Mouse (Mus musculus): ENCODE measurements at regions not wholly inside any gene's neighbourhood (a gene's known extent, or its start where the extent isn't known, plus 50 kb on each side); places are given as distances from the start of the nearest gene placed in this dataset.

DNA sequence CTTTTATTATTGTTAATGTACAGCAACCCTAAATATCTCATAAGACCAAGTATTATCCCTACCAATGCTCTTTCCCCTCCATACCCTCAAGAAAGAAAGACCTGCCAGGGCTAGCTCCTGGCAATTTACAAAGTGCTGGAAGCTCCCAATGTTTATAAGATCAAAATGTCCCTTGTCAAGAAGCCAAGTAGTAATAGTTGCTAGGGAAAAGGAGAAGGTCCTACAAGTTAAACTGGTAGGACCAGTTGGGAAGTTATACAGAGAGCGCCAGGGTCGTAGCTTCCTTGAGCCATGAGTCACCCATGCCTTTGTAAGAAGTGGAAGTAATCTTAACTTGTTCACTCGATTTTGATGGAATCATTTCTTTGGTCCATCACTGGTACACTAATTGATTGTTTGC lies 1344.1 kb downstream of the Zfp704 start:
- TF ChIP-seq MAX (IDR thresholded peaks at IDR 0.05; ENCODE audit: low read depth): no peak
- no peak for TF ChIP-seq E2F4 (IDR thresholded peaks at IDR 0.05; ENCODE audit: insufficient read depth)
- no peak for TF ChIP-seq MYOD1 (IDR thresholded peaks at IDR 0.05; ENCODE audit: control insufficient read depth in 1 of 3, insufficient read length in 2 of 3, low read depth in 2 of 3)
- no peak for TF ChIP-seq CEBPB (IDR thresholded peaks at IDR 0.05; ENCODE audit: insufficient read depth, poor library complexity, severe bottlenecking)
- TF ChIP-seq TCF12 (IDR thresholded peaks at IDR 0.05; ENCODE audit: insufficient read depth, poor library complexity, severe bottlenecking): no peak
- no peak for TF ChIP-seq POLR2A (IDR thresholded peaks at IDR 0.05; ENCODE audit: insufficient read length, low read depth)
- no peak for TF ChIP-seq USF1 (IDR thresholded peaks at IDR 0.05; ENCODE audit: low read depth)
- no peak for TF ChIP-seq POLR2AphosphoS2 (IDR thresholded peaks at IDR 0.05; ENCODE audit: insufficient read length, low read depth)
- TF ChIP-seq REST (IDR thresholded peaks at IDR 0.05; ENCODE audit: insufficient read depth, insufficient read length): no peak
- TF ChIP-seq TCF3 (IDR thresholded peaks at IDR 0.05; ENCODE audit: insufficient read length, low read depth): no peak

All from myocyte (in vitro differentiated cells).